In genomic region chr4:58205750-58206114, GRCm38 (mm10) we compare ENCODE assay signal across 8 mouse cellular contexts. TPM values are rescaled to one million over a fixed set of nuclear protein-coding genes. Genes with fewer than 3 reads are reported as not detected.
DNase-seq lines count a peak whose midpoint lies in the region; ATAC-seq lines count a peak whose summit lies in the region.

No protein-coding gene starts in this region.

- H3K27ac ChIP-seq in liver, embryonic 13.5 days, result no peak overlapping the region

- ATAC-seq in liver, embryonic 13.5 days (ENCODE audit: low read depth), result no peak

- H3K4me3 ChIP-seq in liver, embryonic 13.5 days (replicated peaks), result peak overlapping the region; percentile 43

- H3K9ac ChIP-seq in liver, embryonic 13.5 days, result no peak overlapping the region; the same call in 1 of the 2 replicates

- no peaks in the 10 kb centered on the region for H3K36me3 ChIP-seq in liver, embryonic 13.5 days

- H3K4me2 ChIP-seq in liver, embryonic 13.5 days, result peak overlapping the region; percentile 56

- 2% methylated on average over 31 of the region's 31 CpGs for WGBS in liver, embryonic 13.5 days (ENCODE audit: insufficient replicate concordance)

- H3K4me1 ChIP-seq in liver, embryonic 13.5 days (replicated peaks), result no peaks in the 10 kb centered on the region

- peaks cover 28% of the 10 kb centered on the region for H3K27me3 ChIP-seq in liver, embryonic 13.5 days

- H3K9me3 ChIP-seq in liver, embryonic 13.5 days (replicated peaks), result no peaks in the 10 kb centered on the region

- DNase-seq in embryo, embryonic 9.5 days (ENCODE audit: extremely low spot score), result peak; percentile 44
- no peak for DNase-seq in embryo, embryonic 10 days (ENCODE audit: low spot score)
- DNase-seq in thymus, postnatal 4 days, result peak; percentile 11
- DNase-seq in thymus, postnatal 0 days (ENCODE audit: low spot score), result no peak
- no peak for DNase-seq in liver, embryonic 13.5 days
- DNase-seq in B cell, adult 2 months, result no peak
- no peak for DNase-seq in spleen, postnatal 10 days (ENCODE audit: low spot score in 2 of 2)
- no peak for DNase-seq in cerebellum, postnatal 36 days

RNA-seq across cellular contexts. Expression of gene Svep1, which starts 0.9 kb away (rescaled TPM):
- 0.17 and 0.18 TPM in 2 replicates for polyA plus RNA-seq in thymus, postnatal 0 days (2015; fragmentation: Nextera tagmentation; extraction: Ambion mirVana)
- 0.32 and 0.33 TPM in 2 replicates for polyA plus RNA-seq in liver, embryonic 13.5 days (2015; fragmentation: Nextera tagmentation; extraction: Ambion mirVana)

Comparison
In these comparisons a context has a peak if more than half of its experiments do, and no peak if none do; other contexts are left out.
1. DNase-seq: peak in embryo, embryonic 9.5 days (single experiment) and thymus, postnatal 4 days (single experiment); none in embryo, embryonic 10 days (single experiment), thymus, postnatal 0 days (single experiment), liver, embryonic 13.5 days (single experiment), B cell, adult 2 months (0 of 2), spleen, postnatal 10 days (0 of 2) and cerebellum, postnatal 36 days (0 of 2).